Mouse (Mus musculus) forebrain, embryonic 16.5 days (tissue): ENCODE measurements around the gene Sgpp1. TPM values are rescaled to one million over a fixed set of nuclear protein-coding genes. Genes with fewer than 3 reads are reported as not detected.
A peak's percentile ranks its signal among the peaks of the same experiment; 100 is the strongest.

ENCODE experiments used
- ATAC-seq: fragments of 200-750 bp; cut with Nextera tagmentation; 2 replicates; pipeline ENCODE4 v1.8.0; 2017; ENCODE audit warnings: mild to moderate bottlenecking, moderate library complexity
- H3K27ac ChIP-seq: fragments of 300-500 bp; sonication (generic); 2 replicates; pipeline ENCODE4 v1.5.1; 2014; ENCODE audit warnings: low read length, control low read depth
- H3K27me3 ChIP-seq: fragments of 300-500 bp; sonication (generic); replicated peaks from 2 replicates; pipeline ENCODE4 v1.6.1; 2014; ENCODE audit warnings: low read length; ENCODE audit not compliant: control insufficient read depth, insufficient read depth
- H3K36me3 ChIP-seq: fragments of 300-500 bp; sonication (generic); 2 replicates; pipeline ENCODE4 v1.6.1; 2014; ENCODE audit not compliant: control insufficient read depth, insufficient read depth
- H3K4me1 ChIP-seq: fragments of 300-500 bp; sonication (generic); replicated peaks from 2 replicates; pipeline ENCODE4 v1.6.1; 2014; ENCODE audit warnings: low read length; ENCODE audit not compliant: control insufficient read depth, insufficient read depth
- H3K4me2 ChIP-seq: fragments of 300-500 bp; sonication (generic); 2 replicates; pipeline ENCODE4 v1.6.1; 2014; ENCODE audit warnings: mild to moderate bottlenecking, low read length, control low read depth
- H3K4me3 ChIP-seq: fragments of 300-500 bp; sonication (generic); replicated peaks from 2 replicates; pipeline ENCODE4 v1.5.1; 2014; ENCODE audit warnings: mild to moderate bottlenecking, low read length, control low read depth
- H3K9ac ChIP-seq: fragments of 300-500 bp; sonication (generic); replicated peaks from 2 replicates; pipeline ENCODE4 v1.6.1; 2014; ENCODE audit warnings: low read depth, low read length, control low read depth
- H3K9me3 ChIP-seq: fragments of 300-500 bp; sonication (generic); 2 replicates; pipeline ENCODE4 v1.6.1; 2016; ENCODE audit warnings: low read length; ENCODE audit not compliant: control insufficient read depth
- WGBS: fragments of 180-500 bp; shearing (Covaris S2); extraction: QIAGEN DNeasy Blood & Tissue Kit; methylation state at CpG from one replicate; pipeline ENCODE4 v1.1.7; 2014; 5-methylcytosine and 5-hydroxymethylcytosine counted together
- polyA plus RNA-seq: library from polyadenylated mRNA; unstranded; fragments of >200 nt; fragmentation: Nextera tagmentation; extraction: Ambion mirVana; gene quantifications from 2 replicates; pipeline ENCODE4 v1.2.1, GENCODE M21; 2015

The Sgpp1 gene
- polyA plus RNA-seq: 14.2 and 16.9 TPM in 2 replicates

DNA sequence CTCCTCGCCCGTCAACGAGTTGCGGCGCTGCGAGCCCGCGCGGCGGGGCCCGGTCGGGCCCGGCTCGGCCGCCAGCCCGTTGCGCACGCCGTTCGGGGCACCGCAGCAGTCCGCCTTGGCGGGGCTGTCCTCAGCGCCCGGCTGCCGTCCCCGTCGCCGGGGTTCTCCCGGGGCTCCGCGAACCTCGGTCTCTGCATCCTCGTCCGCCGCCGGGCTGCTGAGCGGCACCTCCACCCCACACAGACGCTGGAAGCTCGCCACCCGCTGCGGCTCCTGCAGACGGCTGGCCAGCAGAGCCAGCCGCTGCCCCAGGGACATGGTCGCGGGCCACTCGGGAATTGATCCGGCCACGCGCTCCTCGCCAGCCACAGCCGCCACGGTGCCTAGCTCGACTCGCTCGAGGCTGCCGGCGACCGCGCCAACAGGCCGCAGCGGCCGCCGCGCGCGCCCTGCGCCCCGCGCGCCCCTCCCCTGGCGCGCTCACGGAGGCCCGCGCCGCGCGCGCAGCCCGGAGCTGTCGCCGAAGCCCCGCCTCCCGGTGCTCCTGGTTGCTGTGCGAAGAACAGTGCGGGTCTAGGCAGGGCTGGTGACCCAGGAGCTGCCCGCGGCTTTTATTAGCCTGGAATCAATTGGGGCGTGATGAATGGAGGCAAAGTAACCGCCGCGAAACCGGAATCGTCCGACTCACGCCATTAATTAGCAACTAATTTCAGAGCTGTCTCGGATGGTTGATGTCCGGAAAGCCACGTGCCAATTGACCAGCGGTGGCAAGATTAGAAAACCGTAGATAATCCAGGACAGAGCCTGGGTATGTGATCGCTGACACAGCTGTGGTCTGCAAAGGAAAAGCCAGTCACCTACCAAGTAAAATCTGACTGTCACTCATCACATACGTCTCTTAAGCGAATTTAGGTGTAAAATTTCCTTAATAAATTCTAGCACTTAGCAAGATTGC lies at the start of gene Sgpp1:
Gene Sgpp1, minus strand, starts transcription at position 484 of the 955 bp plus-strand sequence.
- Histone ChIP-seq H3K4me3 (peak within 1 kb of the TSS; percentile 54), H3K9me3 (no peaks in the 10 kb centered on the region), H3K4me2 (peak within 1 kb of the TSS; percentile 99), H3K27me3 (no peaks in the 10 kb centered on the region), H3K27ac (peak within 1 kb of the TSS; percentile 49), H3K36me3 (no peaks in the 10 kb centered on the region), H3K9ac (peak within 1 kb of the TSS; percentile 94), H3K4me1 (peaks cover 21% of the 10 kb centered on the region)
- peak; percentile 96 for ATAC-seq
- under 1% methylated on average over 103 of the region's 105 CpGs for WGBS

DNA sequence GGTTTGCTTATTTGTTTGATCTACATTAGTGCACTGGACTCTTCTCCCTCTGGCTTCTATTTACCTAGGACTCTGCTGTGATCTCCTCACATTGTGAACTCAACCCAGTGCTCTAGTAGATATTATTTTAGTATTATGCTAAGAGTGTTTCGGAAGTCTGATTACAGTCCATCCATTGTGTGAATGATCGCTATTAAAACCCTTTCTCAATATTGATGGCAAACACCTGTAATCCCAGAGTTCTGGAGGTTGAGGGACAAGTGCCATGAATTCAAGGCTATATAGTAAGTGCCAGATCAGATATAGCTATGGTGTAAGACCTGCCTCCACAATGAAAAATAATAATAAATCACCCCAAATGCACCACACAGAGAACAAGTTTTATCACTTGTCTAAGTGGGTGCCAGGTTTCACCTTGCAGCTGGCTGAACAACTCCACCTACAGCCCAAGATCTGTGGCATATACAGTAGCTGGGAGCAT lies 48.8 kb upstream of the Sgpp1 start:
- Histone ChIP-seq H3K9me3 (no peaks in the 10 kb centered on the region; the same call in 1 of the 2 replicates), H3K4me2 (no peak overlapping the region), H3K27ac (no peak overlapping the region), H3K27me3 (no peaks in the 10 kb centered on the region), H3K4me1 (no peaks in the 10 kb centered on the region), H3K9ac (no peak overlapping the region), H3K36me3 (no peaks in the 10 kb centered on the region), H3K4me3 (no peak overlapping the region)
- WGBS: 88% methylated on average over 2 of the region's 2 CpGs
- ATAC-seq: no peak

DNA sequence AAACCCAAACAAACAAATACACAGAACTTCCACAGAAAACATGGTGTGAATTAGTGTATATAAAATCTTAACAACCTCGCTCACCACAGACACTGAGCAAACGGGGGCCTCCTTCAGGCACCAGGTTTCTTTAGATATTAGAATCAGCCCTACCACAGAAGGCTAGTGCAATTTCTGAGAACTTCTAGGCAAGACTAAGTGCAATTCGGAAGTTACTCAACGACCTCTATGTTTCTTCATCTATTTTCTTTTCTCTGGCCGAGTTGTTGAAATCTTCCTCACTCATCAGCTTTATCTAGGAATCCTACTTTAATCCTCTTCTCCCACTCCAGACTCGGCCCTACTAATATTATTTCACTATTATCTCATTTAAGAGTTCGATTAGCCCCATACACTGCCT lies 46.5 kb upstream of the Sgpp1 start:
- H3K4me3 ChIP-seq: no peak overlapping the region
- ATAC-seq: no peak
- no peak overlapping the region for H3K27ac ChIP-seq
- no peak overlapping the region for H3K9ac ChIP-seq
- no peaks in the 10 kb centered on the region for H3K27me3 ChIP-seq
- H3K4me2 ChIP-seq: no peak overlapping the region
- no peaks in the 10 kb centered on the region for H3K36me3 ChIP-seq
- H3K9me3 ChIP-seq: no peaks in the 10 kb centered on the region; the same call in 1 of the 2 replicates
- no peaks in the 10 kb centered on the region for H3K4me1 ChIP-seq
- WGBS: 89% methylated on average over 7 of the region's 7 CpGs

DNA sequence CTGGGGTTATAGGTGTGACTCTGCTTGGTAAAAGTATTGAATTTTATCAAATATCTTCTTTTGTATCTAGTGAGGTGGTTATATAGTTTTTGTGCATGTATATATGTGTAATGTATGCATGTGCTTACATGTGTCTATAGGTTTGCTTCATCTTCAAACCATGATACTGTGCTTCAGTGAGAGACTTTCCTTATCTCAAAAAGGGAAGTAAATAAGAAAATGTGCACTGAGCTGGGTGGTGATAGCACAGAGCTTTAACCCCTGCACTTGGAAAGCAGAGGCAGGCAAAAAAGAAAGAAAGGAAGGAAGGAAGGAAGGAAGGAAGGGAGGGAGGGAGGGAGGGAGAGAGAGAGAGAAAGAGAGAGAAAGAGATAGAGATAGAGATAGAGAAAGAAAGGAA lies 45.9 kb upstream of the Sgpp1 start:
- H3K4me1 ChIP-seq: no peaks in the 10 kb centered on the region
- H3K9me3 ChIP-seq: no peaks in the 10 kb centered on the region; the same call in 1 of the 2 replicates
- no peak overlapping the region for H3K9ac ChIP-seq
- no peak overlapping the region for H3K4me2 ChIP-seq
- H3K36me3 ChIP-seq: no peaks in the 10 kb centered on the region
- H3K27ac ChIP-seq: no peak overlapping the region
- no peak overlapping the region for H3K4me3 ChIP-seq
- no peak for ATAC-seq
- no peaks in the 10 kb centered on the region for H3K27me3 ChIP-seq

DNA sequence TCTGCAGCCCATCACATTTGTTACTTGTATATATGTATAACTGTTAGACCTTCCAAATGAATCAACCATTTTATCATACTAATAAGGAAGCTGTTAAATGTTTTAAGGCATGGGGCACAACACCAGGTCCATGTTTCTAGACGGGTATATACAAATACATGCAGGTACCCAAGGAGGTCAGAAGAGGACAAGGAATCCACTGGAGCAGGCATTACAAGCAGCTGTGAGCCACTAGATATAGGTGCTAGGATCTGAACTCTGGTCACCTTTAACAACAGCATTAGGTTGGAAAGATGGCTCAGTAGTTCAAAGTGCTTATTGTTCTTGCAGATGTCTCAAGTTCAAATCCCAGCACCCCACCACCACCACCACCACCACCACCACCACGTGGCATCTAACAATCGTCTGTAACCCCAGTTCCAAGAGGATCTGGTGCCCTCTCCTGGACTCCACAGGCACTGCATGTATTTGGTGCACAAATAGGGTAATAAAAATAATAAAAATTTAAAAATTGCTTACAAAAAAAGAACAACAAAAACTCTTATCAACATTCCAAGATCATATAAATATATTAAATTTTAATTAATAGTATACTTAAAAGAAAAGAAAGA lies 37.0 kb upstream of the Sgpp1 start:
- ATAC-seq: no peak
- no peaks in the 10 kb centered on the region for H3K27me3 ChIP-seq
- no peaks in the 10 kb centered on the region for H3K4me1 ChIP-seq
- H3K36me3 ChIP-seq: no peaks in the 10 kb centered on the region
- H3K27ac ChIP-seq: no peak overlapping the region
- 26% methylated on average over 3 of the region's 3 CpGs for WGBS
- no peak overlapping the region for H3K4me3 ChIP-seq
- no peak overlapping the region for H3K9ac ChIP-seq
- H3K9me3 ChIP-seq: no peaks in the 10 kb centered on the region
- H3K4me2 ChIP-seq: no peak overlapping the region

DNA sequence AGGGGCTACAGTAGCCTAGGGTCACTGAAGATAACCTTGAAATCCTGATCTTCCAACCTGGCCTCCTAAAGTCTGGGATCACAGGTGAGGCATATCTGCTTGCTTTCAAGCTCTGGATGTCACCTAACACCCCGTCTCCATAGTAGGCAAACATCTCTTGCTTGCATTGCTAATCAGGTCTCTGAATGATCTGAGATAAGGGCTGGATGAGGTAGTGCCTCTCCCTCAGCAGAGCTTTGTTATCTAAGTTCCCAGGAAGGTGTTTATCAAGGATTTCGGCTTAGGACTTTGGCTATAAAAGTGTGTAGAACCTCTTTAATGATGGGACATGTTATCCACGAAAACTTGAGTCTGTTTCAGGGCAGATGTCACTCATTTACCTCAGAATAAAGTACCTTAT lies 35.9 kb upstream of the Sgpp1 start:
- no peak overlapping the region for H3K27ac ChIP-seq
- no peak overlapping the region for H3K9ac ChIP-seq
- no peaks in the 10 kb centered on the region for H3K4me1 ChIP-seq
- no peaks in the 10 kb centered on the region for H3K9me3 ChIP-seq
- no peaks in the 10 kb centered on the region for H3K36me3 ChIP-seq
- WGBS: 80% methylated on average over 3 of the region's 3 CpGs
- H3K27me3 ChIP-seq: no peaks in the 10 kb centered on the region
- H3K4me3 ChIP-seq: no peak overlapping the region
- ATAC-seq: no peak
- no peak overlapping the region for H3K4me2 ChIP-seq

DNA sequence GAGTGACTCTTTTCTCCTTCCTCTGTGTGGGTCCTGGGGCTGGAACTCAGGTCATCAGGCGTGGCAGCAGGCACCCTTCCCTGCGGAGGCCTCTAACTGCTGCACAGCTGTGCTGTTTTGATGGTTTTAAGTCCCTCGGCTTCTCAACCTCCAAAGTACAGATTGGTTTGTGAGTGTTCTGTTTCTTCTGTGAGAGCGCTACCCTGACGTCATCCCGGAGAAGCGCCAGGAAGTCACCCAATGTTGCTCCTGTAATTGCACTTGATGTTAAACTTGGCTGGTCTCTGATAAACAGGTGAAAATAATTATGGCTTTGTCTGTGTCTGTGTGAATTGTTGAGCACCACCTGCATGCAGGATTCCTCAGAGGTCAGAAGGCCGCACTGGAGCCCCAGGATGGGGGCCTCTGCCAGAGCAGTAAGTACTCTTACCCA lies 31.4 kb upstream of the Sgpp1 start:
- 73% methylated on average over 8 of the region's 8 CpGs for WGBS
- no peak for ATAC-seq
- Histone ChIP-seq H3K4me1 (no peaks in the 10 kb centered on the region), H3K27me3 (no peaks in the 10 kb centered on the region), H3K4me3 (no peak overlapping the region), H3K27ac (no peak overlapping the region), H3K9ac (no peak overlapping the region), H3K9me3 (no peaks in the 10 kb centered on the region), H3K36me3 (no peaks in the 10 kb centered on the region), H3K4me2 (no peak overlapping the region)

DNA sequence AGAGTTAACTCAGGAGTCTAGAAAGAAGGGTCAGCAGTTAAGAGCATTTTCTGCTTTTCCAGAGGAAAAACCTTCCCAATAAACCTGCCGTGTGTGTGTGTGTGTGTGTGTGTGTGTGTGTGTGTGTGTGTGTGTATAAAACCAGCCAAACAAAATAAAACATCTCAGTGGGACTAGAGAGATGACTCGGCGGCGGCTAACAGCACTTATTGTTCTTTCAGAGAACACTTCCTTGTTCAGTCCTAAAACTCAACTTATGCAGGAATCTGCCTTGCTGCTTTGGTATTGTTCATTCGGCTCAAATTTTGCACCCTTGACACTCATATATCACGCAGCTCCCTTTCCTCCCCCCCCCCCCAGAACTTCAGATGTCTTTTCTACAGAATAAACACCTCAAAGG lies 30.9 kb upstream of the Sgpp1 start:
- 49% methylated on average over 6 of the region's 6 CpGs for WGBS
- Histone ChIP-seq H3K9ac (no peak overlapping the region), H3K27ac (no peak overlapping the region), H3K27me3 (no peaks in the 10 kb centered on the region), H3K4me1 (no peaks in the 10 kb centered on the region), H3K4me3 (no peak overlapping the region), H3K9me3 (no peaks in the 10 kb centered on the region), H3K4me2 (no peak overlapping the region), H3K36me3 (no peaks in the 10 kb centered on the region)
- ATAC-seq: no peak

DNA sequence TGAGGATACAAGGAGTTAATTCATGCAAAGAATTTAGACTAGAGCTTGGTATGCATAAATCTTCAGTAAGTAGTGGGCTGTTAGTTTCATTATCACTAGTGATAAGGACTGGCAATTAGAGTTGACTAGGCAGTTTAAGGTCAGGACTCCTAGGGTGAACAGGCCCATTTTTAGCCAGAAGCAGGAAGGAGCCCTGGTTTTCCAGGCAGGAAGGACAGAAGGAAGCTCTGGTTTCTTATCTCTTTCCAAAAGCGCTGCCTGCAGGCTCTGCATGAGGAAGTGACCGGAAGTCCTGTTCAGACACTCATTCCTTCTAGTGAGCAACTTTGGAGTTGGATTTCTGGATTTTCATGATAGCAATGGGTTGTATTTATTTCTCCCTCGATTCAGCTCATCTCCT lies 30.2 kb upstream of the Sgpp1 start:
- ATAC-seq: no peak
- H3K4me1 ChIP-seq: no peaks in the 10 kb centered on the region
- no peak overlapping the region for H3K27ac ChIP-seq
- no peak overlapping the region for H3K4me3 ChIP-seq
- no peaks in the 10 kb centered on the region for H3K27me3 ChIP-seq
- H3K4me2 ChIP-seq: no peak overlapping the region
- no peak overlapping the region for H3K9ac ChIP-seq
- no peaks in the 10 kb centered on the region for H3K36me3 ChIP-seq
- H3K9me3 ChIP-seq: no peaks in the 10 kb centered on the region
- WGBS: 85% methylated on average over 3 of the region's 3 CpGs
